Mouse (Mus musculus): ENCODE data around the gene Cfap70. TPM values are rescaled to one million over a fixed set of nuclear protein-coding genes. Genes with fewer than 3 reads are reported as not detected.
A peak's percentile ranks its signal among the peaks of the same experiment; 100 is the strongest.

The Cfap70 gene
- polyA plus RNA-seq, 1 experiment from 2014 or later, result 0.41 TPM

DNA sequence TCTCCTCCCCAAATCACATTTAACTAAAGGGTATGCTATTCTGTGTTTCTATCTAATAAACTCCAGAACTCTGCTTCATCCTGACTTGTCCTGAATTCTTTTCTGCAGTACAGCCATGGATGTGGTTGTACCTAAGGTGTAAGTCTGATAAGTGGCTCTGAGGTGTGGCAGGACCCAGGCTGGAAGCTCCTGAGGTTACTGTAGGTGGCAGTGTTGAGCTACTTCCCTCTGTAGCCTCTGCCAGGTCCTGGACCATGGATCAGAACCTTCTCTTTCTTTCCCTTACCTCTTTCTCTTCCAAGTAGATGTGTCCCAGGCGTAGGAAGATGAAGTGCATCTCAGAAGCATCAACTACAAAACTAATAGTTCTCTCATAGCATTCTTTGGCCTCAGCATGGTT is 52.0 kb downstream of the Cfap70 start:
- H3K4me3 ChIP-seq, result no peak overlapping the region
- 55% methylated on average over 1 of the region's 1 CpGs for WGBS
- H3K27ac ChIP-seq, result no peak overlapping the region
- no peaks in the 10 kb centered on the region for H3K36me3 ChIP-seq
- H3K27me3 ChIP-seq (replicated peaks), result no peaks in the 10 kb centered on the region
- no peak overlapping the region for H3K9ac ChIP-seq
- no peaks in the 10 kb centered on the region for H3K9me3 ChIP-seq
- H3K4me2 ChIP-seq (replicated peaks), result no peak overlapping the region
- ATAC-seq (ENCODE audit: low FRiP score, low read depth), result no peak
- H3K4me1 ChIP-seq, result no peaks in the 10 kb centered on the region

DNA sequence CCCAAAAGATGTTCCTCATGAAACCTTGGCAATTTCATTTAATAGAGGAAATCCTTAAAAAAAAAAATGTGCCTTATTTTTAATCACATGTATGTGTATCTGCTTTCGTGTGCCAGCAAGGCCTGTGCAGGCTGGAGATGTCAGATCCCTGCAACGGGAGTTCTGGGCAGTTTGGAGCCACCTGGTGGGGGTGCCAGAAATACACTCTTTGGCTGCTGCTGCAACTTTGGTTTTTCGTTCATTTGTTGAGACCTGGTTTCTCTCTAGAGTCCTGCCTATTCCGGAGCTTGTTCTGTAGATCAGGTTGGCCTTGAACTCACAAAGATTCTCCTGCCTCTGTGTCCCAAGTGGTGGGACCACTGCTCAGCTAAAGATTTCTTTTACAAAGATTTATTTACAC is 53.2 kb downstream of the Cfap70 start:
- Histone ChIP-seq H3K27me3 (replicated peaks) (no peaks in the 10 kb centered on the region), H3K9me3 (no peaks in the 10 kb centered on the region), H3K27ac (no peak overlapping the region), H3K4me1 (peaks cover 4% of the 10 kb centered on the region; the same call in 1 of the 2 replicates), H3K4me3 (no peak overlapping the region), H3K4me2 (replicated peaks) (no peak overlapping the region), H3K36me3 (no peaks in the 10 kb centered on the region), H3K9ac (no peak overlapping the region)
- no peak for ATAC-seq (ENCODE audit: low FRiP score, low read depth)
- WGBS, result 51% methylated on average over 4 of the region's 4 CpGs

DNA sequence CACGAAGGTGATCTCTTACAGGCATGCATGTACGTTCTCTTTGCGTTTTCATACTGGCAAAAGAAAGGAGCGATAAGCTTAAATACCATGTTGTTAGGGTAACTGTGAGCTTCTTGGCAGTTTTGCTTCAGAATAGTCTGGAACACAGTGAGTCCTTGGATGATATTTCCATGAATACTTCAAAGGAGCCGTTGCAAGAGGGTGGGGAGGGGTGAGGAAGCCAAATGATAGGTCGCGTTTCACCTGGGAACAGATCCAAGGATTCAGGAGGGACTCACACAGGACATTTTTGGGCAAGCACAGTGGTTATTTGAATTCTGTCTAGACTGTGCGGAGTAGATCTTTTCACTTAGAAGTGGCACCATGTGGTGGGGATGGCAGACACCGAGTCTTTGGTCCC is 54.8 kb downstream of the Cfap70 start:
- peaks cover 4% of the 10 kb centered on the region; the same call in 1 of the 2 replicates for H3K4me1 ChIP-seq
- no peaks in the 10 kb centered on the region for H3K27me3 ChIP-seq (replicated peaks)
- no peak overlapping the region for H3K4me2 ChIP-seq (replicated peaks)
- 87% methylated on average over 9 of the region's 9 CpGs for WGBS
- H3K4me3 ChIP-seq, result no peak overlapping the region
- H3K9ac ChIP-seq, result no peak overlapping the region
- no peak for ATAC-seq (ENCODE audit: low FRiP score, low read depth)
- no peak overlapping the region for H3K27ac ChIP-seq
- no peaks in the 10 kb centered on the region for H3K9me3 ChIP-seq
- no peaks in the 10 kb centered on the region for H3K36me3 ChIP-seq

DNA sequence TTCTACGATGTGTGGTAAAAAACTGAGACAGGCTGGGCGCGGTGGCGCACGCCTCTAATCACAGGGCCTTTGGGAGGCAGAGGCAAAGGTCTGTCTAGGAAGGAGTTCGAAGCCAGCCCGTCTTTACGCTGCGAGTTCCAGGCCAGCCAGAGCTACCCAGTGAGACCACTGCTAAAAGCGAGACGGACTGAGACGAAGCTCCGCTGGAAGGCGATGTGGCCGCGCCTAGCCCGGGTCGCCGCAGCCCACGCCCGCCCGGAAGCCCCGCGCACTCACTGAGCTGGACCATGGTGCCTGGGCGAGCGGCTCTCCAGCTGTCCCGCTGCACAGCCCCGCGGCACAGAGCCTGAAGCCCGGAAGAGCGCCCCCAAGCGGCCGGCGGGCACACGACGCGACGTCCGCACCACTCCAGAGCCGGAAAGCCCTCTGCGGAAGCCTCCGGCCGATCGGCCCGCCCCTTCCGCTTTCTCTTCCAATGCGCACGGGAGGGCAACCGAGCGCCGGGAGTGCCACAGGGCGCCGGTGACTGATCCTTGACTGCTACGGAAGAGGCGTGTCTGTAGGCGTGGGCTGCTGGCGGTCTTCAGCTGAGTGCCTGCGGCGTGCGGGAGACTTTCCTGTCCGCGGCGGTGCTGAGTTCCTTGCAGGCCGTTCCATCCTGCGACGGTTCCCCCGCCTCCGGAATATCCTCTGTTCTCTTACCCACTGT is 58.7 kb downstream of the Cfap70 start, which contains the start of gene Mrps16:
TSS of gene Mrps16 (minus strand) at position 430 of the 709 bp plus-strand sequence.
- peak within 1 kb of the TSS; percentile 34; the same call in 1 of the 2 replicates for H3K27ac ChIP-seq
- peak within 1 kb of the TSS; percentile 60 for H3K4me2 ChIP-seq (replicated peaks)
- peak within 1 kb of the TSS; percentile 84 for H3K4me3 ChIP-seq
- peaks cover 8% of the 10 kb centered on the region for H3K36me3 ChIP-seq
- peak within 1 kb of the TSS; percentile 83 for H3K9ac ChIP-seq
- peaks cover 11% of the 10 kb centered on the region; the same call in 1 of the 2 replicates for H3K4me1 ChIP-seq
- no peaks in the 10 kb centered on the region for H3K9me3 ChIP-seq
- WGBS, result under 1% methylated on average over 68 of the region's 68 CpGs
- peak; percentile 95 for ATAC-seq (ENCODE audit: low FRiP score, low read depth)
- H3K27me3 ChIP-seq (replicated peaks), result no peaks in the 10 kb centered on the region

DNA sequence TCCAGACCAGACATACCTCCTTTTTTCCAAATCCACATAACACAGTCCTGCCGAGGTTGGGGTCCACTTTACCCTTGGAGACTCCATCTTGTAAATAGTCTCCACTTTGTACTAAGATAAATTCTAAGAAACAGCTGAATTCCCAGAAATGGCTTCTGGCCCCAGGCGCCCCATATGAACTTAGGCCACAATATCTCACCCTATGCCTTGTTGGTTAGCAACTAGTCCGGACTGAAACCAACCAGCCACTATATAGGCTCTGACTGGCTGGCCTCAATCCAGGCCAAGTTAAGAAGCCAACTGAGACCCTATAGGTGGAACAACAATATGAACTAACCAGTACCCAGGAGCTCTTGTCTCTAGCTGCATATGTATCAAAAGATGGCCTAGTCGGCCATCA is 59.7 kb downstream of the Cfap70 start:
- no peak for ATAC-seq (ENCODE audit: low FRiP score, low read depth)
- H3K36me3 ChIP-seq, result peaks cover 11% of the 10 kb centered on the region
- peaks cover 21% of the 10 kb centered on the region for H3K4me1 ChIP-seq
- no peak overlapping the region for H3K9ac ChIP-seq
- no peak overlapping the region for H3K4me2 ChIP-seq (replicated peaks)
- no peak overlapping the region for H3K27ac ChIP-seq
- no peak overlapping the region for H3K4me3 ChIP-seq
- H3K9me3 ChIP-seq, result no peaks in the 10 kb centered on the region
- 90% methylated on average over 4 of the region's 4 CpGs for whole genome bisulfite sequencing
- H3K27me3 ChIP-seq (replicated peaks), result no peaks in the 10 kb centered on the region

DNA sequence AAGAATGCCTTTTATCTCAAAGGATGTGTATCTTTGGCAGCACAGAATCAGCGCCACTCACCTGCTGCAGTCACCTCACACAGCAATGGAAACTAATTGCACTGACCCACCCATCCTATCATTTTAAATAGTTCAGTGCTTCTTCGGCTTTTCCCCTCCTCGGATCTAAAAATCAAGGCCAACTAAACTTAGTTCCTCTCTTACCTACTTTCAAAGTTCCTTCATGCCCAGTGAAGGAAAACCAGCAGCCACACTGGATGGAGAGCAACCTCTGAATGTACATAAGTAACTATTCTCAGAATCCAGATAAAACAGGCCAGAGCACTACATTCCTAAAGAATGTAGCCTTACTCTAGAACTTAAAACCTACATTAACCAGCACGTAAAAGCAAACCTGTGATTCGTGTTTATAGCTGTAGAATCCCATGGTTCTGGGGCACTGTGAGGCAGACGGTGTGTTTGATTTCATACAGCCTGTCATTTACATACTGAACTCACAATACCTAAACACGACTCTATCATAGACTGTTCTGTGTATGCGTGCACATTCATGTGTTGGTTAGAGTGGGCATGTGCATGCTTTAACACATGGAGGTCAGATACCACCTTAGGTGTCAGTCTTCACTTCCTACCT is 62.5 kb downstream of the Cfap70 start:
- peak overlapping the region; percentile 78; the same call in 1 of the 2 replicates for H3K4me3 ChIP-seq
- H3K27me3 ChIP-seq (replicated peaks), result no peaks in the 10 kb centered on the region
- no peaks in the 10 kb centered on the region for H3K9me3 ChIP-seq
- peak overlapping the region; percentile 90 for H3K4me2 ChIP-seq (replicated peaks)
- peaks cover 32% of the 10 kb centered on the region for H3K36me3 ChIP-seq
- peaks cover 37% of the 10 kb centered on the region for H3K4me1 ChIP-seq
- peak overlapping the region; percentile 79; the same call in 1 of the 2 replicates for H3K9ac ChIP-seq
- H3K27ac ChIP-seq, result no peak overlapping the region
- ATAC-seq (ENCODE audit: low FRiP score, low read depth), result no peak
- WGBS, result 91% methylated on average over 8 of the region's 8 CpGs

DNA sequence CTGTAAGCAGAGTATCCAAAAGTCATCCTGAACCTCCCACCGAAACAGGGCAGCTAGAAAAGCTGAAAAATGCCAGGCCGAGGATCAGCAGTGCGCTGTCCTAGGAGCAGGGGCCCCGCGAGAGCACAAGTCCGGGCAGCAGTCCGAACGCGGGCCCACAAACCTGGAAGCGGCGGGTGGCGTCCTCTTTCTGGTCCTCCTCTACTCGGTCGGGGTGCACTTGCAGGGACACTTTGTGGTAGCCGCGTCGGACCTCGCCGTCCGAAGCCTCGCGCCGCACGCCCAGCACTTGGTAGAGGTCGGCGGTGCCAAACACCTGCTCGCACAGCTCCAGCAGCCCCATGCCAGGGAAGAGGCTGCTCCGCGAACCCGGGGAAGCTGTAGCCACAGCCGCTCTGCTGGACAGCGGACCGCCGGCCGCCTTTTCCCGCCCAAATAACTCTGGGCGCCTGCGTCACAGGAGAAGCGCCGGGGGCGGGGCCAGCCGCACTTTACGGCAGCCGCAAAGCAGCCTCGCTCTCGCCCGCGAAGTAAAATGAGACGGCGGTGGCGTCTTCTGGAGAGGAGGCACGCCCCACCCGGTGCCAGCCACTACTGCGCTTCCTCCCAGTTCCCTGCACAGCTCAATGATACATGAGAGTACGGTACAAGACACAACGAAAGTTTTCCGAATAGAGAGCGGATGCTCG is 63.4 kb downstream of the Cfap70 start, which contains the start of gene Dnajc9:
TSS of gene Dnajc9 (minus strand) at position 470 of the 689 bp plus-strand sequence.
- Histone ChIP-seq H3K27ac (0 out of 2 replicates have a peak within 1 kb of the TSS, but pooled peaks have one; percentile 42), H3K4me3 (peak within 1 kb of the TSS; percentile 78), H3K4me2 (replicated peaks) (peak within 1 kb of the TSS; percentile 90), H3K27me3 (replicated peaks) (no peaks in the 10 kb centered on the region), H3K4me1 (peaks cover 33% of the 10 kb centered on the region), H3K9ac (peak within 1 kb of the TSS; percentile 79), H3K36me3 (peaks cover 41% of the 10 kb centered on the region), H3K9me3 (no peaks in the 10 kb centered on the region)
- peak; percentile 65 for ATAC-seq (ENCODE audit: low FRiP score, low read depth)
- WGBS, result under 1% methylated on average over 59 of the region's 59 CpGs

DNA sequence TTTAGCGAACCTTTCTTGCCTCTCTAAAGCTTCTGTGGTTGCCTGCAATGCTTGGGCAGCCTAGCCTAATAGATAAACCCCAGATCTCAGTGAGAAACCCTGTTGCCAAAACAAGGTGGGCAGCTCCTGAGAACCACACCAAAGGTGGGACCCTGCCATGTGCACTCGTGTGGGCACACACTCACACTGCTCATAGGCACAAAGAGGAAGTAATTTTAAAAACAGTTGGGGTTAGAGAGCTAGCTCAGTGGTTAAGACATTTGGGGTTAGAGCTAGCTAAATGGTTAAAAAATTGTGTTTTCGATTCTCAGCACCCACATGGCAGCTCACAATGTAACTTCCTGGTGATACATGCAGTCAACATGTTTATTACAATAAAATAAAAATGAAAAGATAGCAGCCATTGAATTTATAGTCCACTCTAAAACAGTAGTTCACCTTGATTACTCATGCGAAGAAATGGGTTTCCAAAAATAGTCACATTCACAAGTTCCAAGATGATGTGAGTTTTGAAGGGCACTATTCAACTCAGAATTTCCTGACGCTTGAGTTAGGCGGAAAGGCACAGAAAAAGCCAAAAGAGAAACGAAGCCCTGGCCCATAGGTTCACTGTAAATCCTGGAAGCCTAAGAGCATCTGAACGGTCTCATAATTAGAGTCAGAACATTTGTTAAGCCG is 72.1 kb downstream of the Cfap70 start:
- Histone ChIP-seq H3K4me3 (no peak overlapping the region), H3K27me3 (replicated peaks) (no peaks in the 10 kb centered on the region), H3K9ac (no peak overlapping the region), H3K27ac (no peak overlapping the region), H3K4me2 (replicated peaks) (no peak overlapping the region), H3K9me3 (no peaks in the 10 kb centered on the region), H3K4me1 (no peaks in the 10 kb centered on the region), H3K36me3 (peaks cover 66% of the 10 kb centered on the region)
- WGBS, result 92% methylated on average over 9 of the region's 9 CpGs
- ATAC-seq (ENCODE audit: low FRiP score, low read depth), result no peak

DNA sequence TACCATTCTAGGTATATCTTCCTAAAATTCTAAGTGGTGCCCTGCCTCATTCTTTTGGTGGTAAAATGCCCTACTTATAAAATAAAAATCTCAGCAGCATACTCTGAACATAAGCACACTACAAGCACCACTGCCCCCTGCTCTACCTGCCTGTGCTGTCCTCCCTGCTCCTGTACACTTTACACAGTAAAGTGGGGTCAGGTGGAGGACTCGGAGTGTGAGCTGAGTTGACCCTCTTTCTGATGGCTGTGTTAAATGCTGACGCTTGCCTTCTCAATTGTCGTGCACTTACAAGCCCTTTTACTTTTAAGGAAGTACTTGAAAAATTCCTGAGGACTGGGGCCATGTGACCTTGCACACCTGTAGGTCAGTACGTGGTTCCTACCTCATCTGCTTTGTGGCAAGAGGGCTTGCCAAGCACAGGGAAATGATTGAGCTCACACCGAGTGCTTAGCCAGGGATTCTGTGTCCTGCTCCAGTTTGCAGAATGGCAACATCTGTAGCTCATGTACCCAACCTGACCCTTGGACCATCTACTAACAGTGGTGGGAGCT is 72.9 kb downstream of the Cfap70 start:
- H3K4me3 ChIP-seq, result no peak overlapping the region
- ATAC-seq (ENCODE audit: low FRiP score, low read depth), result no peak
- 93% methylated on average over 5 of the region's 5 CpGs for WGBS
- no peak overlapping the region for H3K27ac ChIP-seq
- no peak overlapping the region for H3K9ac ChIP-seq
- H3K4me2 ChIP-seq (replicated peaks), result no peak overlapping the region
- H3K27me3 ChIP-seq (replicated peaks), result no peaks in the 10 kb centered on the region
- no peaks in the 10 kb centered on the region for H3K9me3 ChIP-seq
- peaks cover 62% of the 10 kb centered on the region for H3K36me3 ChIP-seq
- no peaks in the 10 kb centered on the region for H3K4me1 ChIP-seq

DNA sequence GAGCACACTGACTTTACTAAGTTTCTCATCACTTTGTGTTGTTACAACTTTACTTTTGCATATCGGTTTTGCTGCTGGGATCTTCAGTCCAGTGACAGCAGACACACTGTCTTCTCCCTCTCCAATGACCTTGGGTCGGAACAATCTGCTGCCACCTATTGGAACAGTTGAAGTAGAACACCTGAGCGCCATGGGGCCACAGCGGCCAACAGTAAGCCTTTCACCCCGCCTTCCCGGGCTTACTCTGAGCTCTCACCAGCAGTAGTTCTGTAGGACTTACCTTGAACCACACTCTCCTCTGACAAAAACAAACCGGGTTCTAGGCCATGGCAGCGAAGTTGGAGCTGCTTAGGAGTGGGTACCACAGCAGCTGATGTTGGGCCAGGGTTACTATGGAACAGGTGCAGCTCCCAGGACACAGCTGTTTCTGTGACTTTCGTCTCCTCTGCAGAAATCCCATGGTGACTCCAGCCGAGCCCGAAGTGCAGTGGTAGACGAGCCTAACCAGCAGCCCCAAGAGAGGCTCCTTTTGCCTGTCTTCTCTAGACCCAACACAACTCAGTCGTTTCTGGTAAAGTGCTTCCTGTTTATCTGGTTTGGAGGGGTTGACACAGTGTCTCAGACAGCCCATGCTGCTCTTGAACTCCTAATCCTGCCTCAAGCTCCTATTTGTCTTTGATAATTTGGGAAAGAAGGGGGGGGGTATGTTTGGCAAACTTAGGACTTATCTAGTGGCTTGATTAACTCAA is 73.5 kb downstream of the Cfap70 start:
- Histone ChIP-seq H3K9me3 (no peaks in the 10 kb centered on the region), H3K9ac (no peak overlapping the region), H3K4me1 (no peaks in the 10 kb centered on the region), H3K4me3 (no peak overlapping the region), H3K36me3 (peaks cover 56% of the 10 kb centered on the region), H3K27me3 (replicated peaks) (no peaks in the 10 kb centered on the region), H3K27ac (no peak overlapping the region), H3K4me2 (replicated peaks) (no peak overlapping the region)
- 43% methylated on average over 13 of the region's 13 CpGs for WGBS
- no peak for ATAC-seq (ENCODE audit: low FRiP score, low read depth)

DNA sequence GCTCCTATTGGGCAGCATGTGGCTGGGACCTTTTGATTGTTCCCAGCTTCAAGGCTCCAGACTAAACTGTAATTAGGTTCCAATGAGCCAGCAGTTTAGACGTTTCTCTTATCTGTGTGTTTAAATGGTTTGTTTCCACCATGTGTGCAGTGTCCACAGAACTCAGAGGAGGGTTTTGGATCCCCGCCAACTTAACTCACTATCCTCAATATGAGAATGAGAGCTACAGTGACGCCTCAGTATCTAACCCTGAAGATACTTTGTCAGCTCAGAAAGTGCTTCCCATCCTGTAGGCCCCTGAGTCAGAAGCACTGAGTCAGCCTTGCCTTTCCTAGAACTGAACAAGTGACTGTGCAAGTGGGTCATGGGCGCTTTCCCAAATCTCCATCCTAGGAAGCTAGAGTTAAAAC is 74.9 kb downstream of the Cfap70 start:
- Histone ChIP-seq H3K27me3 (replicated peaks) (no peaks in the 10 kb centered on the region), H3K9me3 (no peaks in the 10 kb centered on the region), H3K36me3 (peaks cover 52% of the 10 kb centered on the region), H3K4me2 (replicated peaks) (no peak overlapping the region), H3K27ac (no peak overlapping the region), H3K4me3 (no peak overlapping the region), H3K9ac (no peak overlapping the region), H3K4me1 (no peaks in the 10 kb centered on the region)
- no peak for ATAC-seq (ENCODE audit: low FRiP score, low read depth)
- 84% methylated on average over 4 of the region's 4 CpGs for WGBS

Data from neural tube, embryonic 12.5 days (tissue).